Mouse (Mus musculus) hindbrain, embryonic 13.5 days (tissue): ENCODE measurements at regions not wholly inside any gene's neighbourhood (a gene's known extent, or its start where the extent isn't known, plus 50 kb on each side); places are given as distances from the start of the nearest gene placed in this dataset.

Source experiments
- ATAC-seq: fragments of 200-750 bp; cut with Nextera tagmentation; 2 replicates; pipeline ENCODE4 v1.8.0; 2017; ENCODE audit warnings: moderate TSS enrichment; ENCODE audit not compliant: low FRiP score
- H3K27ac ChIP-seq: fragments of 300-500 bp; sonication (generic); 2 replicates; pipeline ENCODE4 v1.5.1; 2015; ENCODE audit warnings: inconsistent platforms, mild to moderate bottlenecking, moderate library complexity
- H3K27me3 ChIP-seq: fragments of 300-500 bp; sonication (generic); 2 replicates; pipeline ENCODE4 v1.6.1; 2015; ENCODE audit warnings: mild to moderate bottlenecking, inconsistent platforms
- H3K36me3 ChIP-seq: fragments of 300-500 bp; sonication (generic); 2 replicates; pipeline ENCODE4 v1.6.1; 2015; ENCODE audit warnings: mild to moderate bottlenecking, inconsistent platforms
- H3K4me1 ChIP-seq: fragments of 300-500 bp; sonication (generic); replicated peaks from 2 replicates; pipeline ENCODE4 v1.6.1; 2015; ENCODE audit warnings: inconsistent platforms
- H3K4me2 ChIP-seq: fragments of 300-500 bp; sonication (generic); 2 replicates; pipeline ENCODE4 v1.6.1; 2015; ENCODE audit warnings: inconsistent platforms, mild to moderate bottlenecking, moderate library complexity
- H3K4me3 ChIP-seq: fragments of 300-500 bp; sonication (generic); 2 replicates; pipeline ENCODE4 v1.5.1; 2015; ENCODE audit warnings: mild to moderate bottlenecking, inconsistent platforms
- H3K9ac ChIP-seq: fragments of 300-500 bp; sonication (generic); 2 replicates; pipeline ENCODE4 v1.6.1; 2015; ENCODE audit warnings: mild to moderate bottlenecking, inconsistent platforms
- H3K9me3 ChIP-seq: fragments of 300-500 bp; sonication (generic); 2 replicates; pipeline ENCODE4 v1.6.1; 2016; ENCODE audit warnings: inconsistent platforms
- WGBS: fragments of 180-500 bp; shearing (Covaris S2); methylation state at CpG from one replicate; pipeline ENCODE4 v1.1.7; 2015; 5-methylcytosine and 5-hydroxymethylcytosine counted together

- 82% methylated on average over 3 of the region's 3 CpGs for WGBS
These were observed 87.8 kb upstream of the Ank start for GRCm38 (mm10) chr15:27378601-27379094.

GRCm38 (mm10) chr15:27380436-27380945, 86.0 kb upstream of the Ank start:
- H3K27ac ChIP-seq, result no peak overlapping the region
- no peak overlapping the region for H3K4me2 ChIP-seq
- H3K27me3 ChIP-seq, result no peaks in the 10 kb centered on the region
- H3K4me3 ChIP-seq, result no peak overlapping the region
- no peaks in the 10 kb centered on the region for H3K36me3 ChIP-seq
- 36% methylated on average over 4 of the region's 4 CpGs for WGBS
- no peak for ATAC-seq
- H3K4me1 ChIP-seq, result no peaks in the 10 kb centered on the region
- H3K9me3 ChIP-seq, result no peaks in the 10 kb centered on the region
- H3K9ac ChIP-seq, result no peak overlapping the region

More at GRCm38 (mm10) chr15:27378601-27379094, 87.8 kb upstream of the Ank start:
- no peak overlapping the region for H3K4me3 ChIP-seq
- H3K36me3 ChIP-seq, result no peaks in the 10 kb centered on the region
- no peak for ATAC-seq
- no peaks in the 10 kb centered on the region for H3K27me3 ChIP-seq
- H3K9me3 ChIP-seq, result no peaks in the 10 kb centered on the region
- no peaks in the 10 kb centered on the region for H3K4me1 ChIP-seq
- no peak overlapping the region for H3K9ac ChIP-seq
- no peak overlapping the region for H3K27ac ChIP-seq
- no peak overlapping the region for H3K4me2 ChIP-seq

GRCm38 (mm10) chr15:27381565-27381964, 84.9 kb upstream of the Ank start:
- H3K9ac ChIP-seq, result no peak overlapping the region
- H3K4me3 ChIP-seq, result no peak overlapping the region
- H3K27ac ChIP-seq, result no peak overlapping the region
- H3K9me3 ChIP-seq, result no peaks in the 10 kb centered on the region
- no peaks in the 10 kb centered on the region for H3K27me3 ChIP-seq
- no peak overlapping the region for H3K4me2 ChIP-seq
- ATAC-seq, result no peak
- H3K36me3 ChIP-seq, result no peaks in the 10 kb centered on the region
- WGBS, result 87% methylated on average over 2 of the region's 2 CpGs
- no peaks in the 10 kb centered on the region for H3K4me1 ChIP-seq

- no peak overlapping the region for H3K4me3 ChIP-seq
- no peaks in the 10 kb centered on the region for H3K27me3 ChIP-seq
- H3K36me3 ChIP-seq, result no peaks in the 10 kb centered on the region
- no peaks in the 10 kb centered on the region for H3K9me3 ChIP-seq
- H3K9ac ChIP-seq, result no peak overlapping the region
- 96% methylated on average over 2 of the region's 2 CpGs for WGBS
- no peaks in the 10 kb centered on the region for H3K4me1 ChIP-seq
- H3K4me2 ChIP-seq, result no peak overlapping the region
- ATAC-seq, result no peak
- H3K27ac ChIP-seq, result no peak overlapping the region
These were observed 75.9 kb upstream of the Ank start for GRCm38 (mm10) chr15:27390567-27390966.

- no peak overlapping the region for H3K4me3 ChIP-seq
- H3K27me3 ChIP-seq, result no peaks in the 10 kb centered on the region
- no peak for ATAC-seq
- no peaks in the 10 kb centered on the region for H3K4me1 ChIP-seq
- H3K4me2 ChIP-seq, result no peak overlapping the region
- H3K27ac ChIP-seq, result no peak overlapping the region
- 85% methylated on average over 20 of the region's 20 CpGs for WGBS
- H3K36me3 ChIP-seq, result no peaks in the 10 kb centered on the region
- H3K9ac ChIP-seq, result no peak overlapping the region
- H3K9me3 ChIP-seq, result no peaks in the 10 kb centered on the region
These were observed 60.7 kb upstream of the Ank start for GRCm38 (mm10) chr15:27405721-27406161.

GRCm38 (mm10) chr15:27409856-27410255, 56.6 kb upstream of the Ank start:
- H3K36me3 ChIP-seq, result no peaks in the 10 kb centered on the region
- H3K4me3 ChIP-seq, result no peak overlapping the region
- 92% methylated on average over 8 of the region's 8 CpGs for WGBS
- no peaks in the 10 kb centered on the region for H3K4me1 ChIP-seq
- H3K4me2 ChIP-seq, result no peak overlapping the region
- no peaks in the 10 kb centered on the region for H3K9me3 ChIP-seq
- no peak overlapping the region for H3K9ac ChIP-seq
- ATAC-seq, result no peak
- no peaks in the 10 kb centered on the region for H3K27me3 ChIP-seq
- no peak overlapping the region for H3K27ac ChIP-seq

GRCm38 (mm10) chr15:27412304-27412703, 54.2 kb upstream of the Ank start:
- H3K9ac ChIP-seq, result no peak overlapping the region
- 91% methylated on average over 2 of the region's 2 CpGs for WGBS
- H3K36me3 ChIP-seq, result no peaks in the 10 kb centered on the region
- no peak overlapping the region for H3K4me3 ChIP-seq
- ATAC-seq, result no peak
- no peak overlapping the region for H3K4me2 ChIP-seq
- H3K27me3 ChIP-seq, result no peaks in the 10 kb centered on the region
- H3K27ac ChIP-seq, result no peak overlapping the region
- no peaks in the 10 kb centered on the region for H3K4me1 ChIP-seq
- H3K9me3 ChIP-seq, result no peaks in the 10 kb centered on the region

GRCm38 (mm10) chr15:27412761-27413160, 53.7 kb upstream of the Ank start:
- WGBS, result 78% methylated on average over 1 of the region's 1 CpGs
- no peak overlapping the region for H3K4me3 ChIP-seq
- H3K4me2 ChIP-seq, result no peak overlapping the region
- no peak overlapping the region for H3K9ac ChIP-seq
- H3K36me3 ChIP-seq, result no peaks in the 10 kb centered on the region
- H3K4me1 ChIP-seq, result no peaks in the 10 kb centered on the region
- no peaks in the 10 kb centered on the region for H3K27me3 ChIP-seq
- ATAC-seq, result no peak
- no peak overlapping the region for H3K27ac ChIP-seq
- no peaks in the 10 kb centered on the region for H3K9me3 ChIP-seq

GRCm38 (mm10) chr15:27413486-27413885, 53.0 kb upstream of the Ank start:
- Histone ChIP-seq H3K36me3 (no peaks in the 10 kb centered on the region), H3K27ac (no peak overlapping the region), H3K4me2 (no peak overlapping the region), H3K9ac (no peak overlapping the region), H3K27me3 (no peaks in the 10 kb centered on the region), H3K4me1 (no peaks in the 10 kb centered on the region), H3K4me3 (no peak overlapping the region), H3K9me3 (no peaks in the 10 kb centered on the region)
- 92% methylated on average over 7 of the region's 7 CpGs for WGBS
- ATAC-seq, result no peak

GRCm38 (mm10) chr15:27414819-27415218, 51.7 kb upstream of the Ank start:
- ATAC-seq, result no peak
- no peak overlapping the region for H3K9ac ChIP-seq
- 84% methylated on average over 7 of the region's 7 CpGs for WGBS

More at GRCm38 (mm10) chr15:27414819-27415218, 51.7 kb upstream of the Ank start:
- Histone ChIP-seq H3K27me3 (no peaks in the 10 kb centered on the region), H3K4me3 (no peak overlapping the region), H3K36me3 (no peaks in the 10 kb centered on the region), H3K9me3 (no peaks in the 10 kb centered on the region), H3K4me2 (no peak overlapping the region), H3K4me1 (no peaks in the 10 kb centered on the region), H3K27ac (no peak overlapping the region)
